Mouse (Mus musculus) c-Kit-positive CD71-positive TER-119-positive erythroid progenitor cells, embryonic 14.5 days (primary cell): ENCODE data around the gene Celf2.

Source experiments
- DNase-seq: peaks from one replicate; pipeline ENCODE4 v3.0.0-alpha.2; 2013; ENCODE audit warnings: low spot score

Celf2 gene

GRCm38 (mm10) chr2:7026737-7027136 is 482.6 kb downstream of the Celf2 start:
- no peak for DNase-seq

- no peak for DNase-seq
These were observed 483.8 kb downstream of the Celf2 start for GRCm38 (mm10) chr2:7025594-7025993.

- DNase-seq, result no peak
These were observed 487.2 kb downstream of the Celf2 start for GRCm38 (mm10) chr2:7022184-7022583.

- DNase-seq, result no peak
These were observed 491.8 kb downstream of the Celf2 start for GRCm38 (mm10) chr2:7017384-7018113.

GRCm38 (mm10) chr2:7013126-7013525 is 496.2 kb downstream of the Celf2 start:
- no peak for DNase-seq

- DNase-seq, result no peak
These were observed 502.5 kb downstream of the Celf2 start for GRCm38 (mm10) chr2:7006816-7007215.

- no peak for DNase-seq
These were observed 507.4 kb downstream of the Celf2 start for GRCm38 (mm10) chr2:7001967-7002366.

GRCm38 (mm10) chr2:6991010-6991421 is 518.3 kb downstream of the Celf2 start:
- DNase-seq, result no peak

GRCm38 (mm10) chr2:6985706-6986105 is 523.7 kb downstream of the Celf2 start:
- no peak for DNase-seq

GRCm38 (mm10) chr2:6983902-6984301 is 525.5 kb downstream of the Celf2 start:
- DNase-seq, result no peak

GRCm38 (mm10) chr2:6976300-6976699 is 533.1 kb downstream of the Celf2 start:
- DNase-seq, result no peak

GRCm38 (mm10) chr2:6969228-6969627 is 540.1 kb downstream of the Celf2 start:
- no peak for DNase-seq

- no peak for DNase-seq
These were observed 544.1 kb downstream of the Celf2 start for GRCm38 (mm10) chr2:6965243-6965642.

- DNase-seq, result no peak
These were observed 558.7 kb downstream of the Celf2 start for GRCm38 (mm10) chr2:6950702-6951101.

GRCm38 (mm10) chr2:6945638-6946415 is 563.5 kb downstream of the Celf2 start:
- DNase-seq, result no peak

- no peak for DNase-seq
These were observed 565.7 kb downstream of the Celf2 start for GRCm38 (mm10) chr2:6943651-6944050.

- DNase-seq, result no peak
These were observed 566.5 kb downstream of the Celf2 start for GRCm38 (mm10) chr2:6942635-6943390.

GRCm38 (mm10) chr2:6939143-6939542 is 570.2 kb downstream of the Celf2 start:
- no peak for DNase-seq

- DNase-seq, result no peak
These were observed 576.2 kb downstream of the Celf2 start for GRCm38 (mm10) chr2:6933130-6933529.

- DNase-seq, result no peak
These were observed 581.5 kb downstream of the Celf2 start for GRCm38 (mm10) chr2:6927693-6928360.

- no peak for DNase-seq
These were observed 583.9 kb downstream of the Celf2 start for GRCm38 (mm10) chr2:6925505-6925904.
